Mouse (Mus musculus) bone marrow, adult 2 months (tissue): ENCODE results near the gene Sema3f.

ENCODE experiments used
- CTCF ChIP-seq: fragments of 200-500 bp; IDR thresholded peaks from 2 replicates; pipeline ENCODE4 v1.5.1; 2011; ENCODE audit warnings: low read length, control low read depth; ENCODE audit not compliant: control insufficient read depth, insufficient read depth
- POLR2A ChIP-seq: fragments of 200-500 bp; IDR thresholded peaks from 2 replicates; pipeline ENCODE4 v1.6.1; 2011; ENCODE audit warnings: low read depth, mild to moderate bottlenecking, control low read depth, low read length, borderline replicate concordance; ENCODE audit not compliant: control insufficient read depth

GRCm38 (mm10) chr9:107698611-107699190, 11.6 kb downstream of the Sema3f start:
- no peak for TF ChIP-seq POLR2A
- TF ChIP-seq CTCF = no peak
